Mouse (Mus musculus): Measurements from ENCODE around the gene Ttc7. TPM values are rescaled to one million over a fixed set of nuclear protein-coding genes. Genes with fewer than 3 reads are reported as not detected.

Gene Ttc7
- polyA plus RNA-seq, 1 experiment from 2014 or later: 23.2 TPM

- ChIA-PET CTCF (no interaction called here), POLR2A (no interaction called here)
- ATAC-seq: no peak
- no peak for DNase-seq (ENCODE audit: low read depth, low spot score)
- no peak for TF ChIP-seq CTCF (IDR thresholded peaks at IDR 0.05)
- H3K27me3 ChIP-seq: no peaks in the 10 kb centered on the region
- in situ Hi-C loops (cut with MboI; ENCODE audit: low pct_unique_long_range_greater_than_20kb): no loop called here
Measured at GRCm38 (mm10) chr17:87325501-87325900, 42.8 kb downstream of the Ttc7 start.

- no peaks in the 10 kb centered on the region for H3K27me3 ChIP-seq
- ChIA-PET POLR2A (interaction anchor here (1.0 kb wide), 1 partner anchor 9 kb away, joined by 3 read pairs; no protein-coding TSS in a partner anchor), CTCF (interaction anchor here (0.7 kb wide), 1 partner anchor 12 kb away, joined by 3 read pairs; no protein-coding TSS in a partner anchor)
- no peak for TF ChIP-seq CTCF (IDR thresholded peaks at IDR 0.05)
- DNase-seq (ENCODE audit: low read depth, low spot score) (no peak), ATAC-seq (no peak)
- in situ Hi-C loops (cut with MboI; ENCODE audit: low pct_unique_long_range_greater_than_20kb): no loop called here
Measured at GRCm38 (mm10) chr17:87326987-87327386, 44.3 kb downstream of the Ttc7 start.

GRCm38 (mm10) chr17:87327645-87328044 is 45.0 kb downstream of the Ttc7 start:
- no peak for ATAC-seq
- ChIA-PET POLR2A (no interaction called here), CTCF (no interaction called here)
- DNase-seq (ENCODE audit: low read depth, low spot score): no peak
- H3K27me3 ChIP-seq: no peaks in the 10 kb centered on the region
- no peak for TF ChIP-seq CTCF (IDR thresholded peaks at IDR 0.05)
- in situ Hi-C loops (cut with MboI; ENCODE audit: low pct_unique_long_range_greater_than_20kb): no loop called here

- no peak for DNase-seq (ENCODE audit: low read depth, low spot score)
- ChIA-PET CTCF (no interaction called here), POLR2A (no interaction called here)
- in situ Hi-C loops (cut with MboI; ENCODE audit: low pct_unique_long_range_greater_than_20kb): no loop called here
- no peak for TF ChIP-seq CTCF (IDR thresholded peaks at IDR 0.05)
- H3K27me3 ChIP-seq: no peaks in the 10 kb centered on the region
- ATAC-seq: no peak
Measured at GRCm38 (mm10) chr17:87328177-87328768, 45.6 kb downstream of the Ttc7 start.

- POLR2A ChIA-PET: no interaction called here
- DNase-seq (ENCODE audit: low read depth, low spot score) (no peak), ATAC-seq (no peak)
- CTCF ChIA-PET: no interaction called here
- in situ Hi-C loops (cut with MboI; ENCODE audit: low pct_unique_long_range_greater_than_20kb): no loop called here
- no peaks in the 10 kb centered on the region for H3K27me3 ChIP-seq
- TF ChIP-seq CTCF (IDR thresholded peaks at IDR 0.05): no peak
Measured at GRCm38 (mm10) chr17:87329144-87329700, 46.5 kb downstream of the Ttc7 start.

GRCm38 (mm10) chr17:87330250-87330920 is 47.7 kb downstream of the Ttc7 start:
- ChIA-PET POLR2A (no interaction called here), CTCF (no interaction called here)
- no peak for TF ChIP-seq CTCF (IDR thresholded peaks at IDR 0.05)
- in situ Hi-C loops (cut with MboI; ENCODE audit: low pct_unique_long_range_greater_than_20kb): no loop called here
- DNase-seq (ENCODE audit: low read depth, low spot score) (no peak), ATAC-seq (no peak)
- no peaks in the 10 kb centered on the region for H3K27me3 ChIP-seq

GRCm38 (mm10) chr17:87330921-87331291 is 48.2 kb downstream of the Ttc7 start:
- TF ChIP-seq CTCF (IDR thresholded peaks at IDR 0.05): no peak
- ChIA-PET POLR2A (no interaction called here), CTCF (no interaction called here)
- DNase-seq (ENCODE audit: low read depth, low spot score) (no peak), ATAC-seq (no peak)
- in situ Hi-C loops (cut with MboI; ENCODE audit: low pct_unique_long_range_greater_than_20kb): no loop called here
- no peaks in the 10 kb centered on the region for H3K27me3 ChIP-seq

GRCm38 (mm10) chr17:87331336-87332141 is 48.9 kb downstream of the Ttc7 start:
- TF ChIP-seq CTCF (IDR thresholded peaks at IDR 0.05): no peak
- no peaks in the 10 kb centered on the region for H3K27me3 ChIP-seq
- POLR2A ChIA-PET: no interaction called here
- in situ Hi-C loops (cut with MboI; ENCODE audit: low pct_unique_long_range_greater_than_20kb): no loop called here
- DNase-seq (ENCODE audit: low read depth, low spot score): no peak
- CTCF ChIA-PET: no interaction called here
- ATAC-seq: no peak

- CTCF ChIA-PET: interaction anchor here (1.2 kb wide), 1 partner anchor 19 kb away, joined by 3 read pairs; no protein-coding TSS in a partner anchor
- DNase-seq (ENCODE audit: low read depth, low spot score) (no peak), ATAC-seq (no peak)
- POLR2A ChIA-PET: no interaction called here
- no peak for TF ChIP-seq CTCF (IDR thresholded peaks at IDR 0.05)
- in situ Hi-C loops (cut with MboI; ENCODE audit: low pct_unique_long_range_greater_than_20kb): no loop called here
- H3K27me3 ChIP-seq: no peaks in the 10 kb centered on the region
Measured at GRCm38 (mm10) chr17:87332142-87332815, 49.6 kb downstream of the Ttc7 start.

GRCm38 (mm10) chr17:87332887-87333286 is 50.2 kb downstream of the Ttc7 start:
- no peak for ATAC-seq
- ChIA-PET CTCF (interaction anchor here (1.2 kb wide), 1 partner anchor 18 kb away, joined by 3 read pairs; no protein-coding TSS in a partner anchor), POLR2A (no interaction called here)
- no peak for TF ChIP-seq CTCF (IDR thresholded peaks at IDR 0.05)
- in situ Hi-C loops (cut with MboI; ENCODE audit: low pct_unique_long_range_greater_than_20kb): no loop called here
- no peaks in the 10 kb centered on the region for H3K27me3 ChIP-seq
- no peak for DNase-seq (ENCODE audit: low read depth, low spot score)

Measured in Patski (cell line).